Mouse (Mus musculus): Measurements from ENCODE around the gene 4932438H23Rik.
A peak's percentile ranks its signal among the peaks of the same experiment; 100 is the strongest.
"Not testable (repeated sequence)": the region's sequence is repeated elsewhere in the genome, so short reads cannot be mapped to it uniquely, and the experiment has no call there.

Gene 4932438H23Rik

DNA sequence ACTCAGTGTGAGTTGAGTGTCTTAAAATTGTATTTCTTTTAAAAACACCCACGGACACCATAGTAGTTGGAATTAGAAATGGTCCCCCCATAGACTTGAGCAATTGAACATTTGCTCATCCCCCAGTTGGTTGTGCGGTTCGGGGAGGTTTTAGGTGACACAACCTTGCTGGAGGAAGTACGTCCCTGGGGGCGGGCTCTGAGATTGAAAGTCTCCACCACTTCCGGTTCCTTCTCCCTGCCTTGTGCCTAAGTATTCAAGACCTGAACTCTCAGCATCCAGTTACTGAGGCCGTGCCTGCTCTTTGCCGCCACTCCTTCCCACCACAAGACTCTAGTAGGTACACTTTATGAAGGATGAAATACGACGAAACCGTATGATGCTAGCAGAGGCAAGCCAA lies 2.9 kb upstream of the 4932438H23Rik start:
- DNase-seq = no peak

DNA sequence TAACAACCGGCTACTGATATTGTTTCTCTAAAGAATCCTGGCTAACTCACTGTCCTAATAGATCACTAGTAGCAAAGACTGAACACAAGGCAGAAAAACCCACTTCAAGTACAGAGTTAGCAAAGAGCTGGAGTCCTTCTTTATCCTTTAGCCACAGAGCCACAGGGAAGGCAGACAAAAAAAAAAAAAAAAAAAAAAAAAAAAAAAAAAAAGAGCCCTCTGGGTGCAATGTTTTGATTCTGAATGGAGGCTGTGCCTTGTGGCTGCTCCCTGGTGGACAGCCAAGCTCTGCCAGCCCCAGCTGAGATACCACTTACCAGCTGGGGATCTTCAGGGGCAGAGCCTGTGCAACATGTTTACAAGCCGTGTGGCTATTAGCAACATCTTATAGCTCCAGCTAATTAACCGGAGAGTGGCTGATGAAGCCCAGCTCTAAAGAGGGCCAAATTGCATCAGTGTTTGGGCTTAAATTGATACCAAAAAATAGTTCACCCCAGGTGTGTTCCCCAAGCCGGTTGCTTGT lies 2.1 kb upstream of the 4932438H23Rik start:
- no peak for DNase-seq

DNA sequence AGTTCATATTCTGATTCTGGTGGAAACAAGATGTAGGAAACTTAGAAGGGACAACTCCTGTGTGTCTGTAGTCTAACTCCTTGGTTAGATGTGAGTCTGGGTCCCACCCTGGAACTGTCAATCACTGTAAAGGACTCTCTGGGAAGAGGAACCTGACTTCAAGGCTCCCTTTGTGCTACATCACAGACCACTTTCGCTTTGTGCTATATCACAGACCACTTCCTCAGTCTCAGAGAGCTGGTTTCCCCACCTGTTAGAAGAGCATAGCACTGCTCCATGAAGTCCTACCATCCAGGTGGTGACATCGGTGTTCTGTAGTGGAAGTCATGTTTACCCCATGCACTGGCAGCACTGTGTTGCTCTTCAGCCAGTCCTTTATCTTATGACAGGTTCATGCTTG lies 1.1 kb upstream of the 4932438H23Rik start:
- no peak for DNase-seq

DNA sequence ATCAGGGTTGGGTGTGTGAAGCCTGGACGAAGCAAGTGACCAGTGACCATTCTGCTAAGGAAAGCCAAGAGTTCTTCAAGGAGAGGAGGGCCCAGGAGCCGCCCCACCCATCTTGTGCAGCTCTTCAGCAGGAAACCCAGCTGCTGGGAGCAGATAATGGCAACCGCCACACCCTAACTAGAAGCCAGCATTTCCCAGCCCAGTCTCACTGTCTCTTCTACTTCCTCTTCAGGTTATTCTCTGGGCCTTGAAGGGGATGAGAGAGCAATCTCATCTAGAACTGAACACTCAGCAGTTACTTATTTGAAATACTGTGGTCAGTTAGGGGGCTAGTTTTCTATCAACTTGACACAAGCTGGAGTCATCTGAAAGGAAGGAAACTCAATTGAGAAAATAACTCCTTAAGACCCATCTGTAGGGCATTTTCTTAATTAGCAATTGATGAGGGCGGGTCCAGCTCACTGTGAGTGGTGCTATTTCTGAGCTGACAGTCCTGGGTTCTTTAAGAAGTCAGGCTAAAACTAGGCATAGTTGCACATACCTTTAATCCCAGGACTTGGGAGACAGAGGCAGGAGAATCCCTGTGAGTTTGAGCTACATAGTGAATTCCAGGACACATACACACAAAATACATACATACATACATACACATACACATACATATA lies 8.1 kb downstream of the 4932438H23Rik start:
- DNase-seq = no peak

DNA sequence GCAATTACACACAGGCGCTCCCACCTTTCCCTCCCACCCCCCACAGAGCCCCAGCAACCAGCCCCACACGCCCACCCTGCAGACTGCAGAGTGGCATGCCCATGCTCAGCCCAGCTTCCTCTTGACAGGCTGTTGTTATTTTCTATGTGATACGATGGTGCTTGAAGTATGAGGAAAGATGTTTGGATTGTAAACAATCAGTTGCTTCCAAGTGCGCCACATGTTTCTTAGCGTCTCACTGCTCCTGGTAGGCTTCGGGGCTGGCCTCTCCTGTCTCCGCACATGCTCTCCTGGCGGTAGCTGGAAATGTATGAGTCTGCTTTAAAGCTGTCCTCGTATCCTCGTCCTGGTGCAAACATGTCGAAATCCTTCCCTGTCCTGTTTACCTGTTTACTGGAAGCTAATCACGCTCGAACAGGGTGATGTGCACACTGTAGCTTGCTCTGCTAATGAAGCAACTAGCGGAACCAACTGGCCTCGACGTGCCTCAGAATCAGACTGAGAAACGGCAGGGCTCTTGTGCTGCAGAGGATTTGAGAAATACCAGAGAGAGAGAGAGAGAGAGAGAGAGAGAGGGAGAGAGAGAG lies 9.6 kb downstream of the 4932438H23Rik start:
- DNase-seq = no peak

DNA sequence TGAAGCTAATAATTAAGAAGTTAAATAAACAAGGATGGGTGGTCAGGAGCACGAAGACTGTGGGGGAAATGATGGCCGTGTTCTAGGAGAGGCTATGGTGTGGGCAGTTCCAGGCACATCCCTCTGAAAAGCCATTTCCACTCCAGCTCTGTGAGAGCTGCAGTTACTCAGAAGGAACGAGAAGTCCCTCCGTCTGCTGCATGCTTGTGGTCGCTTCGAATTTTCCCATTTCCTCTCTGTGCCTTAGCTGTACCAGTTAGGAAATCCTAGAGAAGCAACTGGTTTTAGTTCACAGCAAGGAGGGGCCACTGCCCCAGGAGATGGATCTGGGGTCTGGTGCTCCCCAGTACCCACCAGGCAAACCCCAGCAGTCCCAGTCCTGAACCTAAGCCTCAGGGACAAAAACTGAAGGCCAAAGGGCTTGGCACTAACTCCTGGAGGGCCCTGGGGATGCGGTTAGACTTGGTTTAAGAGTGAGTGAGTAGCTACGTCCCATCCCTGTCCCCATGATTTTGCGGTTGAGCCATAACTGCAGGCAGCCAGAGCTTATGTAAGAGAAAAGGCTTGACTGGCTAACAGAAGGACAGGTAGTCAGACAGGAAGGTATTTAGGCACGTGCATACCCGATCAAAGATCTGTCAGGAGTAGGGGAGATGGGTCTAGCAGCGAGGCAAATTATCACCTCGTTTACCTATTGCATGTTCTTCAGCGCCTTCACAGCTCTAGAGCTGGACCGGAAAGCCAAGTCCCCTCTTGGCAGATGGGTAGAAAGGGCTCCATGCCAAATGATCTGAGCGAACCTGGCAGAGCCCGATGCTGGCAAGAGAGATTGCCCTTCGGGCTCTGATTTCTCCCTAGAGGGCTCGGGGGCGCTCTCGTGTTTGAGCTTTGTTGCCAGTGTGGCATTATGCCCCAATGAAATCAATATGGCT lies 10.3 kb downstream of the 4932438H23Rik start:
- no peak for DNase-seq

DNA sequence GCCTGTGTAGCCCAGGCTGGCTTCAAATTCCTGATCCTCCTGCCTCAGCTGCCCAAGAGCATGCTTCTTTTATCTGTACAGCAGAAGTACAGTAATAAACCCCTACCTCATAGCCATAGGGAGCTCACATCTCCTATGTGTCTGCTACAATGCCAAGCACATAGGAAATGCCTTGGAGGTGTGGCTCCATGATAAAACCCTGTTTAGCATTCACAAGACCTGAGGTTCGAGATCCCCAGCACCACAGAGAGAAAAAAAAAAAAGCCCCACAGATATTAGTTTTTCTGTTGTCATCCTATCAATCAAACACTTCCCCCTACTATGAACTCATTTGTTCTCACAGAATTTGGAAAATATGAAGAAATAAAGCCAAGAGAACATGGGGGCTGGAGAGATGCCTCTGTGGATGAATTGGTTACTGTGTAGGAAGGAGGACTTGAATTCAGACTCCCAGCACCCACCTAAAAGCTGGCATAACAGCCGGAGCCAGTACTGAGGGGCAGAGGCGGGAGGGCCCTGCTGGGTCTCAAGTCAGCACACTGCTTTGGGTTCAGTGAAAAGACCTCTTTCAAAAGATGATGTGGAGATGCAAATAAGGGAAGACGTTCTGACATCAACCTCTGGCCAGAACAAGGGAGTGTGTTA lies 11.8 kb downstream of the 4932438H23Rik start:
- no peak for DNase-seq

DNA sequence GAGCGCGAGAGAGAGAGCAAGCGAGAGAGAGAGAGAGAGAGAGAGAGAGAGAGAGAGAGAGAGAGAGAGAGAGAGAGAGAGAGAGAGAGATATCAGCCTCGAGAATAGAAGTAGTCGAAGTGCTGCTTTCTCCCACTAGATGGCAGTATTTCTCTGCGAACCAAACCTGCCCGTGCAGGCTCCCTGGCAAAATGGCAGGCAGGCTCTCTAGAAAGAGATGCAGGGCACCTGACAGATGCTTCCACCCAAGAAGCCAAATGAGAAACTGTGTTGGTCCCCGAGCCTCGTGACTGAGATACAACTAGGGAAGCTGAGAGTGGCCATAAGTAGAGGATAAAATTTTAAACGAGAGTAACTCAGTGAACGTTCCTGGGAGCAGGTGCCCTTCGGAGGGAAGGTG lies 13.4 kb downstream of the 4932438H23Rik start:
- DNase-seq = peak; percentile 63

DNA sequence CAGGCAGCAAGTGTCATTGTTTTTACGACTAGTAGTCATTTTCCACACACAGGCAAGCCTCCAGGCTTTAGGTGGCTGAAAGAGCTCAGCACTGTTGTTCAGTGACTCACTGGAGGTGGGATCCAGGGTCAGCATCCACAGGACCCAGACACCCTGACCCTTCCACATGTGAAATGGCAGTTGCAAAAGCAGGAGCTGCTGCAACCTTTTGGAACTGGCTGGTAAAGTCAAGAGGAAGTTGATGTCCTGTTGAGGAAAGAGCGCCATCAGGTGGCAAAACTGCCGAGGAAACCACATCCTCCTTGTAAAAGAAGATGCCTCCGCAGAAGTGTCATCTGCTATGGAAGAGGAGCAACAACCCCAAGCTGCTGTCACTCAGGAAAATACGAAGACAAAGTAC lies 18.7 kb downstream of the 4932438H23Rik start:
- no peak for DNase-seq

DNA sequence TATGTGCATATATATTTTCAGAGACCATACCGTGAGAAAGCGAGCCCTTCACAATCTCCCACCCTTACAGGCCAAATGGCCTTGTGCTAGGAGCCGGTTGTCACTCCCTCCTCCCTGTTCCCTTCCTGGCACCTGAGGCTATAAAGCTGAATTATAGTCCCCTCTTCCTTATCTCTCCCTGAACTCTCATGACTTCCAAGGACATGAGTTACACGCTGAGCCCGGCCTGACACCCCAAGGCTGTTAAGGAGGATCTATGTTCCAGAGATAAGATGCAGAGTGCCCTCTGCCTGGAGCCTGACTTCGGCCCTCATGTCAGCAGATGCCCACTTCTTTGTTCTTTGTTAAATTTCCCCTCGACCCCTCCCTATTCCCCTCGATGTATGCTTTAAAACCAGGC lies 19.5 kb downstream of the 4932438H23Rik start:
- DNase-seq = not testable (repeated sequence)

DNA sequence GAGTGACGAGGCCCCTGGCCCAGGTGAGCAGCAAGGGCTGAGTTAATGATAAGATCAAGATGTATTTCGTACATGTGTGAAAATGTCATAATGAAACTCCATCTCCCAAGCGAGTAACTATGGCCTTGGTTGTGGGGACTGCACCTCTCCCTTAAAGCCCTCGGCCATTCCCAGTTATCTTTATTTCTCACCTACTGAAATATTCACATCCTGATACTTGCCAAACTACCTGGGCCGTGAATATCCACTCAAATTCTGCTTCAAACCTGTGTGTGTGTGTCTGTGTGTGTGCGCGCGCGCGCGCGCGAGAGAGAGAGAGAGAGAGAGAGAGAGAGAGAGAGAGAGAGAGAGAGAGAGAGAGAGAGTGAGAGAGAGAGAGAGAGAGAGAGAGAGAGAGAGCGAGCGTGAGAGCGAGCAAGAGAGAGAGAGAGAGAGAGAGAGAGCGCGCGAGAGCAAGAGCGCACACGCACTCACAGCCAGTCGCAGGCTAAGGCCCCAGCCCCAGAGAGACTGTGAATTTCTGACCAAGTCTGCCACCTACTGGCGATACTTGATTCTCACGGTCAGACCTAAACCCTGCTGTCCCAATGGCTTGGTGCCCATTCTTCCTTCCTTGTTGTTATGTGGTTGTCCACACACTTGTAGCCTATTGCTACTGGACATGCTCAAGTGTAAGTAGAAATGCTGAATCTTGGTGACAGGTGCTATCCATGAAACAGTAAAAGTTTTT lies 21.6 kb downstream of the 4932438H23Rik start:
- DNase-seq = peak; percentile 83

DNA sequence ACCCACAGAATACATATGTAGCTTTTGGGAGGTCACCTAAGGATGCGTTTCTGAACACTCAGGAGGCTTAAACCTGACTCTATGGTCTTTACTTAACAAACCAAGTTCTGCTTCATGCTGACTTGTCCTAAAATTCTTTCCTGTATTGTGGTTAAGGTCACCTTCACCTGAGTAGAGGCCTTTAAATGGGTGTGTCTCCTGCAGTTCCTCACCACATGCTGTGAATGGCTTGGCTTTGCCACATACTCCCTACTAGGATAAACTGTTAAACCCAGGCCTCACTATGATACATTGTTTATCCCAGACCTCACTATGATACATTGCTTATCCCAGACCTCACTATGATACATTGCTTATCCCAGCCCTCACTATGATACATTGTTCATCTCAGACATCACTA lies 22.7 kb downstream of the 4932438H23Rik start:
- no peak for DNase-seq

DNA sequence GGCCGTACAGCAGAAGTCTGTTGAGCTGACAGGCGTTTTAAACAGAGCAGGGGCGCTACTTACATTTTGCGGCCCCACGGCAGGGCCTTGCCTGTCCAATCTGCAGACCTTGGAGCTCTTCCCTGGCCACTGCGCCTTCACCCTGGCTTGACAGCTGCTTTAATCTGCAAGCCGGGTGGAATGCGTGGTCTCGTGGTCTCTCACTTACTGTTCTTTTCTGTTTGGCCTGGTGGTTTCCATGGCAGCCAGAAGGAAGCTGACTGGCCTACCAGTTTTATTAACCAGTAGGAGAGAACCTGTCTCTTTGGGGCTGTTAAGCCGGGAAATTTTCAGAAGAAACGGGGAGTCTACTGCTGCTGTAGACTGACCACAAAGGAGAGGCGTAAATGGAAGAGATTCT lies 26.0 kb downstream of the 4932438H23Rik start:
- peak; percentile 7 for DNase-seq

DNA sequence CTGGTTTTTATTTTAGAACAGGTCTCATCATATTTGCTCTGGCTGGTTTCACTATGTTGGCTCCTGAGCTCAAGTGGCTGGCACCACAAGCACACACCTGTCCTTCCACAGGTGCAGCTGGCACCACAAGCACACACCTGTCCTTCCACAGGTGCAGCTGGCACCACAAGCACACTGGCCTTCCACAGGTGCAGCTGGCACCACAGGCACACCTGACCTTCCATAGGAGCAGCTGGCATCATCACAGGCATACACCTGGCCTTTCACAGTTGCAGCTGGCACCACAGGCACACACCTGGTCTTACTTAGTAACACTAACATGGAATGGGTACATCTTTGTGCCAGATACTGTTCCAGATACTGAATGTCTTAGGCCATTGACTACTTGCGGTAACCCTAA lies 27.8 kb downstream of the 4932438H23Rik start:
- DNase-seq = no peak

DNA sequence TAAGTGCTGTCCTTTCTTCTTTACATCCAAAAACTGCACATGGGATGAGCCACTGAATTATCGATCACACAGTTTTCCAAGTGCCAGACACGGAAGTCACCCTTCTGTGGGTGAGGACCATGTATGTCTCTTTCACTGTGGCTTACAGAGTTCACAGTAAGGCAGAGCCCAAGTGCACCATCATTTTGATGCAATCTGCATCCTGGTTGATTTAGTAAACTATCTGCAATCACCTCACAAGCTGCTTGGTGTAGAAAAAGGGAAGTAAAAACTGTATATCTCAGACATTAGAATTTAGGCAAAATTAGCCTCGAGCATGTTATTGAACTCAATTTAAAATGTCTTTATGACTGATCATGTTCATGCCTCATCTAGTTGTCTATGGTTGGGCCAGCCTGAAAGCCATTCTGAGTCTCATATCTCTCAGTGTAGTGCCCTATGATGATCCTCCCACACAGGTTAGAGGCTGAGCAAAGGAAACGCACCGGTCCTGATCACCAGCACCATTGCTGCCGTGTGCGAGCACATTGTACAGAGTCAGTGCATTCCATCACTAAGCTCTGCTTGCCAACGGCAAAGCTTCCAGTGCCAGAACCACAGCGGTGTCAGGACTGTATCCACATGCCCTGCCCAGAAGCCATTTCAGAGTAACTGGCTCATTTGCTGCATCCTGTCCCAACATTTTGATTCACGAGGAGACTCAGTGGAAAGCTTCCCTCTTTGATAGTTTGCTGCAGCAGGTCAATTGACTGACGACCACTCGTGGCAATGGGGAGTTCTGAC lies 30.1 kb downstream of the 4932438H23Rik start:
- no peak for DNase-seq

DNA sequence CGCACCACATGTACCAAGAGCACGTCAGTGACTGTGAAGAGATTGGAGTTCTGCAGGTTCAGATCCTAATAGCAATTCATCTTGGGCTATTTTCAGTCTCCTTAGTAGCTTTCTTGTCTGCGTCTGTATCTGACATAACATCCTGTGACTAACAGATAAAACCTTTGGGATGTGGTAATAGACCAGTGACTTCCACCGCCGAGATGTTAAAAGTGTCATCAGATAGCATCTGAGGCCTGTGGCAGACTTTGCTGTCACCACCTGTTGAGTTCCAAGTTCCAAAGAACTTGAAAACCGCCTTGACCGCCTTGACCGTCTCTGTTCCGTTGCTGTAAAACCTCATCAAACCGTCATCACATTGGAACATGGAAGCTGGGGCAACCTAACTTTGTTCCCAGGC lies 31.1 kb downstream of the 4932438H23Rik start:
- DNase-seq = no peak

DNA sequence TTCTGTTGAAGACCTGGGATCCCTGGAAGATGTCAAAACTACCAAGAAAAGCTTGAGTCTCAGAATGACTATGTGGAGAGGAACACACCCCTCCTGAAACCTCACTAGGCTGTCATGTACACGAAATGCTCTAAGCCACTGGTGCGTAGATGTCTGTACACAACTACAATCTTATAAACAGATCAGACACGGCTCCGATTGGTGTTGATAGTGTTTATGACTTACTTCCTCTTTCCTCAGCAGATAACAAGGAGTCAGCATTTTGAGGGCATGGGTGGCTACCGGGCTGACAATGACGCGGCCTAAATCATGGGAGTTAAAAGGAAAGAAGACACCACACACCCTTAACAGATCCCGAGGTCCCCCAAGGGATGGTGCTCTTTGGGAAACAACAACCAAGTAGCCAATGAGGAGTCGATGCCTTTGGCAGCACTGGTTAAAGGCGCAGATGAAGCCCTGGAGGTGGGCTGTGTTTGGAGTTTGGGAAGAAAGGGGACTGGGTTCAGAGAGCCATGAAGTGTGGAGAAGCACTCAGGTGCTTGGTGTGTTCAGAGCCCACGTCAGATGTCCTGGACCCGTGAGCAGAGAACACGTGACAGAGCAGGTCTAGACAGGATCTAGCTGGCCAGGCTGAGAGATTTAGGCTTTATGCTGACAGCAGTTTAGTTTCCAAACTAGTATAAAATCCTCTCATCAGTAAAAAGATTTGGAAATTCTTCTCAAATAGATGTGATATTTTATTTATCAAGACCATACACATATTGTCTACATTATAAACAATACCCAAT lies 33.2 kb downstream of the 4932438H23Rik start:
- DNase-seq = no peak

DNA sequence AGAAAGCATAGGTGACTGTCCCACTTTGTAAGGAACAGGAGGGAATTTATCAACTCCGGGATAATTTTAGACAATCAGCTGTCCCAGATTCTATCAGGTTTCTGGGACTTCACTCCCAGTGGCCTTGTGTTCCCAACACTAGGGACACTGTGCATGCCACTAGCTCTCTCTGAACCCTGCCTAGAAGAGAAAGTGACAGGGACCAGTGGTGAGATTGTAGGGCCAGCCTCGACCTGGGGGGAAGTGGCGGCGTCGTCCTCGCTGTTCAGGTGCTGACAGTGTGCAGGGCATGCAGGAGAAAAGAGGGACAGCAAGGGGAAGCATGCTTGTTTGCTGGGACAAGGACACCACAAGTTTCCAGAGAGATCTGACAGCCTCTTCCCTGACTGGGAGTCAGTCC lies 37.2 kb downstream of the 4932438H23Rik start:
- no peak for DNase-seq

DNA sequence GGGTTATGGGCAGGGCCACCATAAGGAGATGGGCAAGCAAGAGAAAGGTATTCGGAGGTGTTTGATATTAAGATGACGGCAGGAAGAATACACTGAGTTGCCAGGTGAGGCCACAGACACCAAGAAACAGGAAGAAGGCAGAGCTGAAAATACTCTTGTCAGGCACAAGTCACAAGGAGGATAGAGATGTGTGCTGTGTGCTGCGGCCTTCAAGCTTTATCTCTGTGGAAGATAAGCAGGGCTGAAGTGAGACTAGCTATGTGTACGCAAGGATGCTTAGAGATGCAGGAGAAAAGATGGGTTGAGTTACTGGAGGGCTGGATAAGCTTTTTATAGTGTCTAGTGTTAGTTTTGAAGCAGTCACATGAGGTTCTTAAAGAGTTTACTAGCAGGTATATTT lies 37.7 kb downstream of the 4932438H23Rik start:
- no peak for DNase-seq

DNA sequence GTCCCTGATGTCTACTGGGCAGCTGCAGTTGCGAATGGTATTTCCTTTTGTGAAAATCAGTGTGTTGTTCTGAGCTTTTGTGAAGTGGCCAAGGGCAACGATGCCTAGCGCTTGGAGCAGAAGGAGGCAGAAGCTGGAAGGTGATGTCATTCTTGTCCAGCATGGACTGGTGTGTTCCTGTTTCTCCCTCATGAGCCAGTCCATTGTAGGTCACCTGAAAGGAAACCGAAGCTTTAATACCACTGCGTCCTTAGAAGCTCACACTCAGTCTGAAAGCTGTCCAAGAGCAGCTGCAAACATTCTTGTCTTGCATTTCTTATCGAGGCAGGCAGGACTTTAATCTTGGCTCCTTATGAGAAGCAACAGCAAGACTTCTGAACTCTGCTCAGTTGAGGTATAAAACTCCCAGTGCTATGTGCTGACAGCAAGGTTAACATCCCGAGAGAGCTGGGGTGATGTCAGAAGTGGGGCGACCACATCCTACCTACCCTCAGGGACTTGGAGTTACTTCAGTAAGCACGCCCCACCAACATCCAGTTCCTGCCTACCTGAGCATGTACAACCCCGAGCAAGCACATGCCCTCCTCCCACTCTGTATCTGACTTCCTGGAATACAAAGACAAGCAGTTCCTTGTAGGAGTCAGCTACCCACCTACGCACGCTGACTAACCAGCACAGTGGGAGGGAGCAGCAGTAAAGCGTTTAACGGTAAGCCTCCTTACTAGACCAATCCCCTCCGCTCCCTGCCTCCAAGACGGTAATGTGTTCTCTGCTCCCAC lies 38.7 kb downstream of the 4932438H23Rik start:
- peak; percentile 52 for DNase-seq
